Mouse (Mus musculus) gastrocnemius, adult 2 months (tissue): ENCODE data around the gene Cipc. TPM values are rescaled to one million over a fixed set of nuclear protein-coding genes. Genes with fewer than 3 reads are reported as not detected.

Experiments
- DNase-seq: peaks from one replicate; pipeline ENCODE4 v3.0.0; 2022
- H3K27ac ChIP-seq: fragments of 200-600 bp; 2 replicates; pipeline ENCODE4 v1.8.1; 2022; ENCODE audit warnings: mild to moderate bottlenecking
- H3K4me3 ChIP-seq: fragments of 200-600 bp; 2 replicates; pipeline ENCODE4 v1.8.1; 2022; ENCODE audit warnings: mild to moderate bottlenecking, moderate library complexity
- CTCF ChIP-seq: fragments of 200-600 bp; IDR thresholded peaks from 2 replicates; pipeline ENCODE4 v1.8.1; 2022; ENCODE audit warnings: antibody characterized with exemption, mild to moderate bottlenecking, moderate library complexity
- intact Hi-C: fragments of 180-260 bp; cut with DNase I; formaldehyde crosslinking; loops from one replicate; pipeline ENCODE4 v1.15.1; 2025
- total RNA-seq, 2 experiments: library from RNA; stranded (reverse); gene quantifications; 2 replicates each; pipeline ENCODE4 v1.2.3; 2021

Gene Cipc
- total RNA-seq, 2 experiments from 2014 or later: 32.2 to 33.8 TPM

GRCm38 (mm10) chr12:87004596-87004995 lies 57.8 kb downstream of the Cipc start:
- no peak overlapping the region for H3K4me3 ChIP-seq
- intact Hi-C loops: no loop called here
- H3K27ac ChIP-seq: no peak overlapping the region
- no peak for DNase-seq
- no peak for TF ChIP-seq CTCF

Other genes with a start within 250 kb of the Cipc start
- gene Angel1, start 220.6 kb upstream of the Cipc start, total RNA-seq: 1 to 10 TPM; 3.9 to 4.8 TPM
- not detected for gene Lrrc74a, start 212.7 kb upstream of the Cipc start, total RNA-seq
- gene Irf2bpl, start 62.2 kb upstream of the Cipc start, total RNA-seq: 10 to 100 TPM; 21.5 to 28.2 TPM
- gene Zdhhc22, start 43.4 kb downstream of the Cipc start, total RNA-seq: not detected
- gene Tmem63c, start 74.3 kb downstream of the Cipc start, total RNA-seq: not detected
- gene Ngb, start 155.5 kb downstream of the Cipc start, total RNA-seq: under 1 TPM; 0.14 to 0.20 TPM
- 10 to 100 TPM; 33.1 to 40.2 TPM for gene Gstz1, start 200.1 kb downstream of the Cipc start, total RNA-seq
- 1 to 10 TPM; 6.2 to 6.3 TPM for gene Pomt2, start 200.9 kb downstream of the Cipc start, total RNA-seq